Mouse (Mus musculus): Measurements from ENCODE around the gene Tmcc3. TPM values are rescaled to one million over a fixed set of nuclear protein-coding genes. Genes with fewer than 3 reads are reported as not detected.

The Tmcc3 gene
- total RNA-seq, 4 experiments from 2014 or later: 12.4 to 22.2 (median 15.1) TPM

DNA sequence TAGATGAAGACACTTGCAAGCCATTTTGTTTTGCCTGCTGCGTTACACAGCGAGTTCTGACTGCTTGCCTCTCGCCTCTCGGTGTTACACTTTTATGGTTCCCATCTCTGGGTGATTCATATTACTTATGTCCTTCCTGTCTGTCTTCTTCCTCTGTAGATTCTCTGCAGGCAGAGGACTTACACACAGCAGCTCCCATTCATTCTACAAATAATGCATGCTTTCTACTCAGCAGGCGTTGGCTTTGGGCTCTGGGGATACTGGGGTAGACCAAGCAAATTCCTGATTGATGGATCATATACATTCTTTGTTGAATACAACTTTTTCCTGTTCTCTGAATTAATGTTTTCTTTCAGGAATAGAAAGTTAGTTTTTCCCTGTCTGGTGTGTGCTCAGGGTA is 161.8 kb downstream of the Tmcc3 start:
- DNase-seq: no peak

DNA sequence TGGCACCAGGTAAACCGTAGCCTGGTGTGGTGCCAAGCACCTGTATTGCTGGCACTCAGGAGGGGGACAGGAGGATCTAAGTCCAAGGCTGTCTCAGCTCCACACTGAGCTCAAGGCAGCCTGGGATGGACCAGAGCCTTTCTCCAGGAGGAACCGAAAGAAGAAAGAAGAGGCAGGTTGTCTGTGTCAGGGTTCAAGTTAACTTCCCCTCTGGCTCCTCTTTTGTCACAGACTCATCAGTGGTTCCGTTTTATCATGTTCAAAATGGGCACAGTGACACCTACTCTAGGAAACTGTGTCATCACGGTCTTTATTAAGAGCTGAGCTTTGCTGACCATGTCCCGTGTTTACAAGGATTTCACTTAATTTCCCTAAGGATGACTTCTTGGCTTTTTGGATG is 162.4 kb downstream of the Tmcc3 start:
- DNase-seq: no peak

DNA sequence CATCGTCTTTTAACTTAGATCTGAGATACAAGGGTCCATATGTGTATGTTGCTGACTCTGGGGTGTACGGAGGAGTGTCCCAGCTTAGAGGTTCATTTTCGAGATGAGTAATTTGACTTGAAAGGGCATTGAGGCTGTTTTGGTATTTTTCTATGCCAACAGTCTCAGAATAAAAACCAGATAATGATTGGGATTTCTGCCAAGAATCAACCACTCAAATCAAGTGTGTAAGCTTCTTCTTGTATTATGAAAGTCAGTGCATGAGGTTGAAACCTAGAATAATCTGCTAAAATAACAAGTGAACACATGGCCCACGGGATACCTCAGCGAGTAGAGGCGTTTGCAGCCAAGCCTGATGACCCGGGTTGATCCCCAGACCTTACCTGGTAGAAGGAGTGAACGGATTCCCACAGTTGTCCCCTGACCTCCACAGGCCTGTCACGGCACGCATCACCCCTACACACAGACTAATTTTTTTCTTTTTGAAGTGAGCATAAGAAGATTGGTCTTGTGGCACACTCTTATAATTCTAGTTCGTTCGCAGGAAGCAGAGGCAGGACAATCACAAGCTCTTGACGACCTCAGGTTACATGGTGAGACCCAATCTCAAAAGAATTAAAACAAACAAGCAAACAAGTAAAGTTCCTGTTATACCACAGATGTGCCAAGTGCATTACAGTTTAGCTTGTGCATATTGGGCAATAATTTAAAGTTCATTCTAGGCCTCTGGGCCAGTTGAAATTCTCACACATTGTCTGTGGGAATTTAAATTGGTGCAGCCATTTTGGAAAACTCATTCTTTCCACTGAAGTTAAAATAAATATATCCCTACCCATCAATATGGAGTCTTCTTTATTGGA is 165.8 kb downstream of the Tmcc3 start:
- no peak for DNase-seq

DNA sequence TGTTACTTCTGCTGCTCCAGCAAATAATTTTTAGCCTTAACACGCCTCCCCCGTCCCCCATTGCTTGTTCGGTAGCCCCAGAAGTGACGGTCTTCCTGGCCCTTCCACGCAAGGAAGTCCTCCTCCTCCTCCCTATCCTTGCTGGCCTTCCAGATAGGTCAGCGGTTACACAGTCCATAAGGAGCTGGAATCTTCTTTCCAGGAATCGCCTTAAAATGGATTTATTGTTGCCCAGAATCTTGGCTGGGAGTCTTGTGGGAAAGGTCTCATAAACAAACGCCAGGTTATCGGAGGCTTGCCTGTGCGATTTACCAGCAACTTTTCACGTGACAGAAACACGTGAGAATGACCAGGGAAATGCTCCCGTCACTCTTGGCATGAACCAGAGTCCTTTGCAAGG is 167.9 kb downstream of the Tmcc3 start:
- DNase-seq: peak; percentile 33

DNA sequence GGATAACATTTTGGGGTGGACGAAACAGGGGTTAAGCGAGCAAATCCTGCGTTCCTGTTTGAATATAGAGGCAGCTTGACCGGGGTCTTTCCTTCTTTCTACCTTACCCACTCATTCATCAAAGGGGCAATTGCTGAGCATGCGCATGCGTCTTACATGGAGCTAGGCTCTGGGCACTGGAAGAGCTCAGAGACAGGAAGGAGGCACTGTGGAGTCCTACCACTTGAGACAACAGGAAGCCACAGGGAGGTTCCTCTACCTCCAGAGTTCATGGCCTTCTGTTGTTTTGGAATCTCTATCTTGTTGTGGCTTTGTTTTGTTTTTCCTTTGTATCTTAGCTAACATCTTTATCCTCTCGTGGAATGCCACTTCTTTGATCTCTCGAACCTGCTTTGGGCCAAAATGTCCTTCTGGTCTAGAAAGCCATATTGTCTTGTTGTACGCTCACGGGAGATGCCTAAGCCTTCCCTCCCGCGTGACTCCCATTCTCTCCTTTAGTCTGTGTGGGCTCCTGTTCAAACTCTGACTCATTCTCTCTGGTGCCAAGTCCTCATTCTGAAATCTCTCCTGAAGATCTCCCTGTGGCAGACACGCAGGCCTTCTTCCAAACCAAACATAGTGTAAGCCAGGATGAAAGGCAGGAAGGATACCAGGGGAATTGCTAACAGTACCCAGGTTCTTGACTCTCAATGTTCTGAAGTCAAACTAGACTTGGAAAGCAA is 168.8 kb downstream of the Tmcc3 start:
- peak; percentile 79 for DNase-seq

DNA sequence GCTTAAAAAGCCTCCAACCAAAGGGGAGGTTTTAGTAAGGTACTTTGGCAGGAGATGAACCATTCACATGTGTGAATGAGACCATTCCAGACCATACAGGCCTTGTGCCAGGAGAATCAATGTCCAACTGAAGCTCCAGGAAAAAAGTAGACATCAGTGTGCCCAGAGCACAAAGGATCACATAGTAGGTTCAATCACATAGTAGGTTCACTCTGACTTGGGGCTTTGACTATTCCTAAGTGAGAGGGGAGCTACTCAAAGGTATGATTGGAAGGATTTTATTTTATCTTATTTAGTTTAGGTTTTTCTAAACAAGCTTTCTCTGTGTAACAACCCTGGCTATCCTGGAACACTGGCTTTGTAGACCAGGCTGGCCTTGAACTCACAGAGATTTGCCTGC is 169.9 kb downstream of the Tmcc3 start:
- DNase-seq: no peak

DNA sequence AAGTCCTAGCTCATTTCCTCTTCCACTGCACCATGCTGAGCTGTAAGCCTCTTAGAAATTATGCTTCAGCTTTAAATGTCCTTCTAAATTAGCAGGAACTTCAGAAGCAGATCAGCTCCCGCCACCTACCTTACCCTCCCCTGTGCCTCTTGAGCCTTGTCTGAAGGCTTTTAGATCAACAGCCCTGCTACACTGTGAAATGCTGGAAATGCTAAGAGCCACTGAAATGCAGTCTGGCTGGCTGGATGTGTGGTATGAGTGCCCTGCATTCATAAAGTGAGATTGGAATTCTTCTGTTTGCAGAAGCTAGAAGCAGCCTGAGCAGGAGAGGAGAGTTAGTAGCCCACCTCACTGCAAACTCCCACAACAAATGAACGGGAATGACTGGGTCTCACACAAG is 174.4 kb downstream of the Tmcc3 start:
- no peak for DNase-seq

DNA sequence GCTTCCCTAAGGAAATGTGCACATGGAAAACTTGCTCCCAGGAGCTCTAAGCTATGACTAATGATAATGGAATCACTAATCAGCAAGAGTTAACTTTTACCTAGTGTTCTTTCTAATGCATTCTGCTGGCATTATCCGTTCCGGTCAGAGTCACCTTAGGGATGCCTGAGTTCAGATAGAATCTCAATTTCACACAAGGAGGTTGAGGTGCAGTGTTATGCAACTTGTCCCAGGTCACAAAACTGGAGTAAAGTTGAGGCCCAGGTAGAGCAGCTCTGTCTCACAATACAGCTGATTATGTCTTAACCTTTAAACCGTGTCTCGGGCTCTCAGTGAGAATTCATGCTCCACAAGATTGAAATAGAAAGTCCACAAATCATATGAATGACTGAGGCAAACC is 177.8 kb downstream of the Tmcc3 start:
- no peak for DNase-seq

DNA sequence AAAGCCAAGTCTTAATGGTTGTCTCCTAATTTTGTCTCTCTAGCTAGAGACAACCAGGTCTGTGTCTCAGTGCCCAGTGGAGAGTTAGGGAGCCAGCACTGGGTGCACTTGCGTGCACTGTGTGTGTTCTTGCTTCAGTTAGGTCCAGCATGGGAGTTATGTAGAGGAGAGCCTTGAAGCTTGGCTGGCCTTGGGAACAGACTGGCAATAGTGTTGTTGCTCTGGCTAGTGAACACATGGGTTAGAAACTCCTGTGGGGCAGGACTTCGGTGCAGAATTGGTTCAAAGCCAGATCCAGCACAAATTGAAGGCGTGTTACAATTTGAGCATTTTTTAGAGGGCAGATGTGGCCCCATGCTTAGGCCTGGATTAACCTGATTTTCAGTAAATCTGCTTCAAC is 179.3 kb downstream of the Tmcc3 start:
- DNase-seq: no peak

DNA sequence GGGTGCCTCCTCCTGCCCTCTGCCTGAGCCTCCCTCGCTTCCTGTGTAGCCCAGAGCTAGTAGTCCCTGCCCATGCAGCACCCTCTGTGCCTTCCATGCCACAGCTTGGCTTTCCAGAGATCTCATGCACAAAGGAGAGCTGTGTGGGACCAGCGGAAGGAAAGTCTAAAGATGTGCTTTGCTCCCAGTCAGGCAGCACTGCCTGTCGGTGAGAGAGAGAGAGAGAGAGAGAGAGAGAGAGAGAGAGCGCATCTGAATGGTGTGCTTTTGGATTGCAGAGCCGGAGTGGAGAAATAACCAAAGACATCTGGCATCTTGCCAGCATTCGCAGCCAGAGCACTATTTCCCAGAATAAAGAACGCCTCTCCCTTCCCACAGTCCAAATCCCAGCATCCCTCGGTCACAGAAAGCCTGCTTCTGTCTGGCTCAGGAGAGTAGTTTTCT is 182.7 kb downstream of the Tmcc3 start:
- DNase-seq: no peak

DNA sequence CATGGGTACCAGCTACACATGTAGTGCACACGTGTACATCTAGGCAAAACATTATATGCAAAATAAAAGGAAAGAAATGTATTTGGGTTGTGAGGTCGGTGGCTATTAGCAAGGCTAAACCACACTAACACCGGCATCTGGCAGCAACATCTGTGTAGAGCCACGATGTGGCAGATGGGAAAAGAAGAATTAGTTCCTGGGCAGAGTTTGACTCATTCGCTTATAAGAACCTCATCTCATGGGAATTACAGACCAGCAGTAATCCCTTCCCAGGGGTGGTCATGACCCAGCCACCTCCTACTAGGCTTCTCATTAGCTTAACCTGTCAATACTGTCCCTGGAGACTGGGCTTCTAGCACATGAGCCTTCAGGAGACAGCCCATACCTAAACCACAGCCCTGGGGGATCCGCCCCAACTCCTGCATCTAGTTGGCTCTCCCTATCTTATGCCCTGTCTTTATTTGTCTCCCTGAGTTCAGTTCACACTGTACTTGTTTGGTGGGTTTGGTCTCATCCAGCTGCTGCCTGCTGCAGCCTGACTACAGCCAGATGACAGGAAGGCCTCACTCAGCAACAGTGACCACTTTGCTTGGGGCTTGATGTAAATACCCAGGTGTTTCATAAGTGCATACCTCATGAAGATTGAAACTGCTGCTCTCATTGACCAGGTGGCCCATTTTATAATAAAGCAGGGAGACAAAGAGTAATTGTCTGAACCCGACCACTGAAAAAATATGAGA is 183.9 kb downstream of the Tmcc3 start:
- no peak for DNase-seq

DNA sequence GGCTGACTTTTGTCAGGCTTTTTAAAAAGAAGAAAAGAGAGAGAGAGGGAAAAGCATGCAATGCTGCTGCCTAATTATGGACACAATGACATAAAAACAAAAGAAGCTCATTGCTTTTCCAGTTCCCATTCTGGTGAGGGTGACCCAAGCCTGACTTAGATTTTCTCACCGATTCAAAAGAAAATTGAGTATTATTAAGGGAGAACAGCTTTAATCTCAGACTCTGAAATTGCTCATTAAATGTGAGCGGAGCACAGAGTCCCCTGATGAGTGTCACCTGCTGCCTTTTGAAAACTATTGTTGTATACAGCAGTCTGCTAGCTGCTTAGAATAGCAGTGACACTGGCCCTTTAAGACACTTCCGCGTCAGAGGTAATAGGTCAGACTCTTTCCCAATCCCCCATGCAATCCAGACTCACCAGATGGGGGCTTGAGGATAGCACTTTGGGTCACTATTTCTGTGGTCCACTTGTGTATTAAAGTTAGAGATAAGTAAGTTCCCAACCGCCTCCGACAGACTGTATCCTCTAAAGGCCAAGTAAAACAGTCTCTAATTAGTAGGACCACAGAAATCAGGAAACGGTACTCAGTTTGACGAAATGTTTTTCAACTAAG is 185.2 kb downstream of the Tmcc3 start:
- DNase-seq: no peak

DNA sequence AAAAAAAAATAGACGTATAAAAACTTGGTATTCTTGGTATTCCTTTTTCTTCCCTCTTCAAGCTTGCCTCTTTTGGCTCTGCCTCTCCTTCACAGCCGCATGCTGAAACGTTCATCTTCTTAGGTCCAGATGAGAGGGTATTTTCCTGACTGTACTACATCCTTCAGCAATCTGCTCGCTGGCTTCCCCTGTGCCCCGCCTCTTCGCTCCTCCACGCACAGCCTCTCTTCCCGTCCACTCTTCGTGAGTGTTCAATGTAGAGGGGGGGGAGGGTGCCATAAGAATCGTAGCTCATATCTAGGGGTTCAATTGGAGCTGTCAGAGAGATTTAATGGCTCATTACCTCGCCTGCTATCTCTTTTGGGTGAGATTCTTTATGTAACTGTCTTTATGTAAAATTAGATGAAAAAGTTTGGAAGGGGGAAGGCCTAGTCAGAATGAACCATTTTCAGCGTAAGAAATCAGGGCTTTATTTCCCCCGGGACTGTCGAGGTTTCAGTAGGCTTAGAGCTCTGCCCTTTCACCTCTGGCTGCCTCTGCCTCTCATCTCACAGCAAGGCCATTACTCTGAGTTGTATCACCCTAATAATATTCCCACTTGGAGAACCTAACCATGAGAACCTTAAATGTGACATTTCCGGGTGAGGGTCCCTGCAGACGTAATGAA is 188.6 kb downstream of the Tmcc3 start:
- DNase-seq: no peak

DNA sequence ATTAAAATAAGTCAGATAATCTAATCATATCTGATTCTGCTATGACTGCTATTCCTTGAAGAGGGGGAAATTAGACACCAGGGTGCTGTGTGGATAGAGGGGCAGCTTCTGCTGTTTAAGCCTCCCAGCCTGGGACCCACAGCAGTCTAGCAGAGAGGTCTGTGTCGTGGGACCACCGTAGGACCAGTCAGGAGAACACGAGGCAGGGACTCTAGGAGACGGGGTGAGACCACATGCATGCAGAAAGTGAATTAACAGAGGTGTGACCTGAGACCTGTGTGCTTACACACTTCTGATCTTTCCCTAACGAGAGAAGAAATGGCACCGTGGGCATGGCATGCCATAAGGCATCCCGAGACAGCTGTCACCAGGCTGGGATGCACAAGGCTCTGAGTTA is 189.1 kb downstream of the Tmcc3 start:
- no peak for DNase-seq

DNA sequence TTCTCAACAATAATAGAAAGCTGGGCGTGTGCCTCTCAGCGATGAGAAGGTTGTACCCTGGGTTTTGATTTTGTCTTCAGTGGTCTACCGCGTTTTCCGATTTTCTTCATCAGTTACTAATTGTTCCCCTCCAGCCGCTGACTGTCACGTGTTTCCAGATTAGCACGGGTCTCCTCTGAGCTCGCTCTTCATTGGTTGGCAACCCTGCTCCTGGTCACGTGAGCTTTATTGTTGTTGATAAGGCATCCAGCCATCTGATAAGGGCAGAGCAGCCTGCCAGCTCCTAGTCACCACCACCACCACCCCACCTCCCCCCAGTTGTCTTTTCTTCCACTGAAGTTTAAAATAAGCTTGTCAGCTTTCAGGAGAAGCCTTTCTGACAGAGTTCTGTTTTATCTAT is 190.0 kb downstream of the Tmcc3 start:
- DNase-seq: no peak

DNA sequence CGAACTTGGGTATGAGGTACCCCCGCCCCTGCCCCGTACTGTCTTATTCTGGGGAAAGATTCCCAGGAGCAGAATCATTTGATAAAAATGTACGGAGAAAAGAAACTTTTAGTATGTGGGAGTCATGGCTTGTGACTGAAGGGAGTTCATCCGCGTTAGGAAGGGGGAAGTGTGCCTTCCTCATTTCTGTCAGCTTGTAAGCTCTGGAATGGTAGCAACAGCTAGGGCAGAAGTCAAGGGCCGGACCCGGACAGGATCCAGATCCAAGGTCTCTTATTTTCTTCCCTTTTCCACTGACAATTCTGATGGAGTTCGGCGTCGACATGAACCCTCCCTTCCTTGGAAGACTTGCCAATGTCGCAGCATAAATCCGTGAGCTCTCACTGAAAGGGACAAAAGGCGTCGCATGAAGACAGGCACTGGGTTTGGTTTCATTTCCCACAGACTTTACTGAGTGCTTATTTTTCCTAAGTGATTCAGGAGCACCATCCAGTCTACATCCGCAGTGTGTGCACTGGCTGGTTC is 193.6 kb downstream of the Tmcc3 start:
- DNase-seq: no peak

DNA sequence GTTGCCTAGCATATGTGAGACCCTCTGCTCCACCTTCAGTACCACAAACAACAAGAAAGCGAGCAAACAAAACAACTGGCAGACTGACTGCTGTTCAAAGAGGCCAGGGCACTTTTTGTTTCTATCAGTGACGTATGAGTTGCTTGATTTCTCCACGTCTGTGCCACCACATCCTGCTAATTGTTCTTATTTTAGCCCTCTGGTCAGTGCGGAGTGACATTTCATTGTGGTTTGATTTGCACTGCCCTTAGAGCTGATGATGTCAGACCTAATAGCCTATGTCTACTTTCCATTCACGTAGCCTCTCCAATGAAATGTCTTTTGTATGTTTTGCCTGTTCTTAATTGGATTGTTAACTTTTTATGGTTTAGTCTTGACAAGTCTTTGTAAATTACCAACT is 197.1 kb downstream of the Tmcc3 start:
- no peak for DNase-seq

DNA sequence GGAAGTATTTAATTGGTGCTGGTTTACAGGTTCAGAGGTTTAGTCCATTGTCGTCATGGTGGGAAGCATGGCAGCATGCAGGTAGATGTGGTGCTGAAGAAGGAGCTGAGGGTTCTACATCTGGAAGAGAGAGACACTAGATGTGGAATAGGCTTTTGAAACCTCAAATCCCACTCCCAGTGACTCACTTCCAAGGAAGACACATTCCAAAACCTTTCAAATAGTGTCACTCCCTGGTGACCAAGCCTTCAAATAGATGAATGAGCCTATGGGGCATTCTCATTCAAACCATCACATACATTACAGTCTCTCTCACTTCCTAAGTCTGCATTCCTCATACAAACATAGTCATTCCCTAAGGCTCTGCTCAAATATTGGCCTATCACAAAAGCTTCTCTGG is 201.0 kb downstream of the Tmcc3 start:
- DNase-seq: no peak

DNA sequence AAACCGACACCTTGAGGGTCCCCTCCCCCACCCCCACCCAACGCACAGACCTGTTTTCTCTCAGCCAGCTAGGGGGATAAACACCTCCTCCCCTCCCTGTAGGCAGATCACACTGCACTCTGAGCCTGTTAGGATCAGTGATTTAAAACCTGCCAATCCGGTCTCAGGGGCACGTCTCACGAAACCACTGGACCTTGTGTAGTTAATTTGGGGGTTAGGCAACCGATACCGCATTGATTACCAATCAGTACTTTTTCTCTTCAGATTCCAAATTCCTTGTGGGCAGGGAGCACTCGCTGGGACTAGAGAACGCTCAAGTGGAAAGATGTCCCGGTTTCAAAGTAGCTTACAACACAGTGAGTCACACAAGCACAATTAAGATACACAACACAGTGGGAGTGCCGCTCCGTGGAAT is 202.3 kb downstream of the Tmcc3 start:
- no peak for DNase-seq

DNA sequence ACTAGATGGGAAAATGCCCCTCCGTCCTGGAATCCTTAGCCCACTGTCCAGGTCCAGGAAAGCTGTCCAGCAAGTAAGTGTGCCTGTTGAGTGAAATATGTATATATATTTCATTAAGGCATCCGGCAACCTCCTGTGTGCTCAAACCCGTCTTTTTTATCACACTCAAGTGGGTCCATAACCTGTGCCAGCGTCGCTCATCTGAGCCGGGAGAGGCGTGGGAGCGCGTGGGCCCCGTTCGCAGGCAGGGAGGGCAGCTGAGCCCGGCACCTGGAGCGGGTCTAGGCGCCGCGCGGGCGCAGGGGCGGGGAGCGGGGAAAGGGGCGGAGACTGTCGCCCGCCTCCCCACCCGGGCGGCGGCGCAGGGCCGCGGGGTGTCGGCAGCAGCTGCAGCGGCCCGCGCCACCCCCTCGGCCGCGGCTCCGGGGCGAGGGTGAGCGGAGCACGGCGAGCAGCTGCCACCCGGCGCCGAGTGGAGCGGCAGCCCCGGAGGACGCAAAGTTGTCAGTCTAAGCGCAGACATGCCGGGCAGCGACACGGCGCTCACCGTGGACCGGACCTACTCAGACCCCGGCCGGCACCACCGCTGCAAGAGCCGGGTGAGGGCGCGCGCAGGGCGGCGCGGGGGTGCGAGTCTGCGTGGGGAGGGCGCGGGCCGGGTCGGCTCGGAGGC is 202.9 kb downstream of the Tmcc3 start:
- DNase-seq: peak; percentile 32

DNA sequence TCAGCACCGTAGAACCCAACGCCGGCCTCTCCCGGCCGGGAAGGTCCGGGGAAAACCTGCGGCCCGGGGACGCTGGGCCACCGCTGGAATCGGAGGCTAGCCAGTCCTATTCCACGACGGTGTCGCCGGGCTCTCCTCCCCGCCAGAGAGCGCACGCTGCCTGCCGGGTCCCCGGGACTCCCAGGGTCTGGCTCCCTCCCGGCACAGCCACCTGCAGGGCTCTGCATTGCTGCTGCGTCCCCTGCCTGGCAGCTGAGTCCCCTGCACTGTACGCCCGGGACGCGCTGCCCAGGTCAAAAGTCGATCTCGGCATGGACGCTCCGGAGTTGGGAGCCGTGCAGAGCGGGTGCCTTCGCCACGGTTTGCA is 203.4 kb downstream of the Tmcc3 start:
- peak; percentile 31 for DNase-seq

All from adrenal gland, adult 8-10 months (tissue).